Comparison of ENCODE assay signal across 20 mouse cellular contexts in genomic region chr8:88795896-88796295, GRCm38 (mm10).
"Had no signal": no experiment of that assay in that cellular context is flagged by ENCODE, and none has a peak within 500 bp of the region (broad histone marks: within the 10 kb centered on the region; RNA-seq: fewer than 3 reads in every experiment).

No protein-coding gene starts in this region.

- ATAC-seq: midbrain, embryonic 15.5 days had no signal

- H3K27me3 ChIP-seq: liver, embryonic 13.5 days; midbrain, embryonic 12.5 days; midbrain, embryonic 15.5 days; neural tube, embryonic 12.5 days; neural tube, embryonic 15.5 days; stomach, embryonic 15.5 days had no signal

- H3K4me3 ChIP-seq: layer of hippocampus, adult 2 months; left cerebral cortex, adult 2 months; liver, embryonic 13.5 days; midbrain, embryonic 12.5 days; midbrain, embryonic 15.5 days; neural tube, embryonic 12.5 days; neural tube, embryonic 15.5 days; stomach, embryonic 15.5 days had no signal

- H3K36me3 ChIP-seq: liver, embryonic 13.5 days; midbrain, embryonic 12.5 days; midbrain, embryonic 15.5 days; neural tube, embryonic 12.5 days; neural tube, embryonic 15.5 days; stomach, embryonic 15.5 days had no signal

- H3K27ac ChIP-seq: kidney, postnatal 0 days; layer of hippocampus, adult 2 months; left cerebral cortex, adult 2 months; liver, embryonic 13.5 days; midbrain, embryonic 12.5 days; midbrain, embryonic 15.5 days; neural tube, embryonic 12.5 days; neural tube, embryonic 15.5 days; stomach, embryonic 15.5 days had no signal

- DNase-seq: kidney, postnatal 25 days; layer of hippocampus, adult 9-11 months; liver, embryonic 13.5 days; lung, adult 2 months; lung, postnatal 14 days; lung, postnatal 4 days; right cerebral cortex, adult 18-20 months; right cerebral cortex, postnatal 14 days; spleen, adult 18-20 months; thymus, adult 2 months; thymus, postnatal 14 days; thymus, postnatal 4 days had no signal

- H3K9me3 ChIP-seq: liver, embryonic 13.5 days; midbrain, embryonic 12.5 days; midbrain, embryonic 15.5 days; neural tube, embryonic 12.5 days; neural tube, embryonic 15.5 days; stomach, embryonic 15.5 days had no signal

- H3K9ac ChIP-seq: liver, embryonic 13.5 days; midbrain, embryonic 12.5 days; midbrain, embryonic 15.5 days; neural tube, embryonic 12.5 days; neural tube, embryonic 15.5 days; stomach, embryonic 15.5 days had no signal

- H3K4me1 ChIP-seq: liver, embryonic 13.5 days; stomach, embryonic 15.5 days had no signal

- H3K4me2 ChIP-seq: liver, embryonic 13.5 days; midbrain, embryonic 12.5 days; midbrain, embryonic 15.5 days; neural tube, embryonic 12.5 days; neural tube, embryonic 15.5 days; stomach, embryonic 15.5 days had no signal
